Mouse (Mus musculus): ENCODE measurements around the gene a.
"Not testable (repeated sequence)": the region's sequence is repeated elsewhere in the genome, so short reads cannot be mapped to it uniquely, and the experiment has no call there.

The a gene

GRCm38 (mm10) chr2:154917866-154918641 is 126.9 kb downstream of the a start:
- in situ Hi-C loops (cut with MboI, MseI), result no loop called here

- in situ Hi-C loops (cut with MboI, MseI), result no loop called here
Measured at GRCm38 (mm10) chr2:154920896-154921295, 129.7 kb downstream of the a start.

- in situ Hi-C loops (cut with MboI, MseI), result not testable (repeated sequence)
Measured at GRCm38 (mm10) chr2:154922134-154922533, 130.9 kb downstream of the a start.

- in situ Hi-C loops (cut with MboI, MseI), result no loop called here
Measured at GRCm38 (mm10) chr2:154925411-154926031, 134.3 kb downstream of the a start.

- in situ Hi-C loops (cut with MboI, MseI), result no loop called here
Measured at GRCm38 (mm10) chr2:154926843-154927242, 135.6 kb downstream of the a start.

- in situ Hi-C loops (cut with MboI, MseI), result no loop called here
Measured at GRCm38 (mm10) chr2:154928298-154928697, 137.1 kb downstream of the a start.

GRCm38 (mm10) chr2:154933884-154934283 is 142.7 kb downstream of the a start:
- in situ Hi-C loops (cut with MboI, MseI), result no loop called here

- in situ Hi-C loops (cut with MboI, MseI), result no loop called here
Measured at GRCm38 (mm10) chr2:154936106-154936505, 144.9 kb downstream of the a start.

GRCm38 (mm10) chr2:154936536-154937155 is 145.4 kb downstream of the a start:
- in situ Hi-C loops (cut with MboI, MseI), result no loop called here

- in situ Hi-C loops (cut with MboI, MseI), result no loop called here
Measured at GRCm38 (mm10) chr2:154937547-154938390, 146.6 kb downstream of the a start.

- in situ Hi-C loops (cut with MboI, MseI), result no loop called here
Measured at GRCm38 (mm10) chr2:154941952-154942351, 150.8 kb downstream of the a start.

- in situ Hi-C loops (cut with MboI, MseI), result no loop called here
Measured at GRCm38 (mm10) chr2:154942546-154942945, 151.3 kb downstream of the a start.

GRCm38 (mm10) chr2:154943101-154943500 is 151.9 kb downstream of the a start:
- in situ Hi-C loops (cut with MboI, MseI), result no loop called here

- in situ Hi-C loops (cut with MboI, MseI), result no loop called here
Measured at GRCm38 (mm10) chr2:154946921-154947320, 155.7 kb downstream of the a start.

GRCm38 (mm10) chr2:154949352-154949751 is 158.2 kb downstream of the a start:
- in situ Hi-C loops (cut with MboI, MseI), result no loop called here

GRCm38 (mm10) chr2:154949877-154950276 is 158.7 kb downstream of the a start:
- in situ Hi-C loops (cut with MboI, MseI), result no loop called here

GRCm38 (mm10) chr2:154950601-154951000 is 159.4 kb downstream of the a start:
- in situ Hi-C loops (cut with MboI, MseI), result no loop called here

- in situ Hi-C loops (cut with MboI, MseI), result no loop called here
Measured at GRCm38 (mm10) chr2:154959486-154959885, 168.3 kb downstream of the a start.

- in situ Hi-C loops (cut with MboI, MseI), result no loop called here
Measured at GRCm38 (mm10) chr2:154959909-154960308, 168.7 kb downstream of the a start.

GRCm38 (mm10) chr2:154963176-154963575 is 172.0 kb downstream of the a start:
- in situ Hi-C loops (cut with MboI, MseI), result no loop called here

GRCm38 (mm10) chr2:154969740-154970397 is 178.7 kb downstream of the a start:
- in situ Hi-C loops (cut with MboI, MseI), result not testable (repeated sequence)
